Mouse (Mus musculus) spleen, postnatal 10 days (tissue): ENCODE results near the gene Cdk6.
A peak's percentile ranks its signal among the peaks of the same experiment; 100 is the strongest.
"Not testable (repeated sequence)": the region's sequence is repeated elsewhere in the genome, so short reads cannot be mapped to it uniquely, and the experiment has no call there.

ENCODE experiments used
- DNase-seq, 2 experiments: peaks; one replicate each; pipeline ENCODE4 v3.0.0; 2021 to 2022; ENCODE audit warnings: low spot score in 2 of 2

Gene Cdk6

DNA sequence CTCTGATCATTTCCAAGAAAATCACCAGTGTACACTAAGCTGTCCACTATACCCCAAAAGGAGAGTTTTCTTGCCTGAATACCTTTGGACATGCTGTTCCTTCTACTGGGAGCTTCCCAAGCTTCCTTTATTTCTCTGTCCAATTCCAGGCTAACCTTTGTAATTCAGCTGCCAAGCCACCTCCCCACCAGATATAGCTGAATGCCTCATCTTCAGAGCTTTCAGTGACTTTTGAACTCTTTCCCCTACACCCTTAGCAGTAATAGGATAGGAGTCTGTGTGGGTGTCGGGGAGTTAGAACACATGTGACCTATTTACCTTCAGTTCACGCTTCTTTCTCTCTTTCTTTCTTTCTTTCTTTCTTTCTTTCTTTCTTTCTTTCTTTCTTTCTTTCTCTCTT lies 34.9 kb downstream of the Cdk6 start:
- DNase-seq: no peak

DNA sequence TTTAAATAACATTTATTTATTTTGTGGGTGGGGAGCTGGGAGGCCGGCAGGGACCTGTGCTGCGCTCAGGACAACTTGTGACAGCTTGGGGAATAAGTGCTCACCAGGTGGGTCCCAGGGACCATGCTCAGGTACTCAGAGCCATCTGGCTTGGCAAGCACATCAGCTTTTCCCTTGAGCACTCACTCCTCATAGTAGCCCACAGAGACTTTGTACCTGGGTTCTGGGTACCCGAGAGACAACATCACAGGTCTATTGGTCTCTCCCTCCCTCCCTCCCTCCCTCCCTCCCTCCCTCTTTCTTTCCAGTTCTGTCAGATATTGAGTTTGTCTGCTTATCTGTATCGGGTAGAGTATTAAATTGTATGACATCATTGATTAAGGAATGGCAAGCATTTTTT lies 38.0 kb downstream of the Cdk6 start:
- no peak for DNase-seq

- DNase-seq: no peak
Measured at GRCm38 (mm10) chr5:3380692-3381233, 39.5 kb downstream of the Cdk6 start.

DNA sequence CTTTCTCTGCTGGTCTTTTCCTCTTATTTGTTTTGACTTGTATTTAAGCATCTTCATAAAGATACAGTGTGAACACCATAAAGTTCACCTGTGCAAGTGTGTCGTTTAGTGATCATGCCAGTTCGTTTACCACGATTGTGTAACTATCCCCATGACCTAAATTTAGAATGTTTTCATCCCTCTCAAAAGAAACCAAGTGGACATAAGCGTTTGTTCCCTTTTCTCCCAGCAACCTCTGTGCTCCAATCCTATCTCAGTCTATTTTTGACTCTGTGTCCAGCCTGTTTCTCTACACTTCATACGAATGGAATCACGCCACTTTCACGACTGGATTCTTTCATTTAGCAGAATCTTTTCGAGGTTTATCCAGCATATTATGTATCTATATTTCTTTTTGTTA lies 40.5 kb downstream of the Cdk6 start:
- DNase-seq: no peak

DNA sequence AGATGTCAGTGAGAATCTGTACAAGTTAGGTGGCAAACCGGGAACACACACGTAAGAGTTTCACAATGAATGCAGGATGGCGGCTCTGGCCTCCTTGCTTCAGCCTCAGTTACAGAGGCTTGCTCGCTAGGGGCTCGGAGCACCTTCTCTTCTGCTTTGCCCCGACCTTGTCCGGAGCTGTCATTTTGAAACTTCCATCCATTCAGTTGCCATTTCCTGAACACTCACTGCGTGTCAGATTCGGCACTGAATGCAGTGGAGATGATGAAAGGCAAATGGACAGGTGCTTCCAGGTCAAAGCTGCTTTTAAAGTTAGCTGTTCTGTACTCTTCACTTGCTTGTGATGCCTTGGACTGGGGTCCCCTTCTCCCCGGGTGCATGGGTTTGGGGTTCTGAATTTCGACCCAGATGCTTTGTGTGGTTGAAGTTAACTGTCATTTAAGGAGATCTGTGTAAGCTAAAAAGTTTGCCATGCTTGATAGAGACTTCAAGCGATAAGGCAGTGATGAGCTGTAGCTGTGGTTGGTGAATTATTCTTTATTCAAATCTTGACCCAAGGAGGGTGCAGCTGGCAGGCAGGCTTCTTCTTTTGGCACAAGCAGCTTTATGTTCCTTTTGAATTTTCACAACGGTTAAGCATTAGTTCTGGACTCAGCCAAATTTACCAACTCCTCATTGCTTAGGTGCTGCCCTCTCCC lies 41.2 kb downstream of the Cdk6 start:
- no peak for DNase-seq

GRCm38 (mm10) chr5:3383547-3383946 lies 42.3 kb downstream of the Cdk6 start:
- peak in 1 of 2 experiments; percentile 37 for DNase-seq

- DNase-seq: no peak
Measured at GRCm38 (mm10) chr5:3385078-3385477, 43.8 kb downstream of the Cdk6 start.

GRCm38 (mm10) chr5:3386021-3386730 lies 44.9 kb downstream of the Cdk6 start:
- DNase-seq: no peak

- no peak for DNase-seq
Measured at GRCm38 (mm10) chr5:3386731-3387087, 45.4 kb downstream of the Cdk6 start.

GRCm38 (mm10) chr5:3387138-3387537 lies 45.9 kb downstream of the Cdk6 start:
- DNase-seq: no peak

DNA sequence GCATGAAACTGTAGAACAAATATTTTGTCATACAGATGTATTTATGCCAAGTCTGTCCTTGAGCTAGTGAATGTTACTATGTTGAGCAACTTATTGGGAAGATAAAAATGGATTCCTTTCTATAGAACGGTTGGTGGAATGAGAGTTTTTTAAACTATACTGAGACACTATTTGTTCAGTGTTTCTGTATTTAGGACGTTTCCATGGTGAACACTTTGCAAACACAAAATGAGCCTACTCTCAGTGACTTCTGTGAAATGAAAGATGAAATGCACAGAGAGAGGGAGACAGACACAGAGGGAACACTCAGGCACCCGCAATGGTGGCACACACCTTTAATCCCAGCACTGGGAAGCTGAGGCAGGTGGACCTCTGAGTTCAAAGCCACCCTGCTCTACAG lies 51.6 kb downstream of the Cdk6 start:
- no peak for DNase-seq

- no peak for DNase-seq
Measured at GRCm38 (mm10) chr5:3394145-3394544, 52.9 kb downstream of the Cdk6 start.

DNA sequence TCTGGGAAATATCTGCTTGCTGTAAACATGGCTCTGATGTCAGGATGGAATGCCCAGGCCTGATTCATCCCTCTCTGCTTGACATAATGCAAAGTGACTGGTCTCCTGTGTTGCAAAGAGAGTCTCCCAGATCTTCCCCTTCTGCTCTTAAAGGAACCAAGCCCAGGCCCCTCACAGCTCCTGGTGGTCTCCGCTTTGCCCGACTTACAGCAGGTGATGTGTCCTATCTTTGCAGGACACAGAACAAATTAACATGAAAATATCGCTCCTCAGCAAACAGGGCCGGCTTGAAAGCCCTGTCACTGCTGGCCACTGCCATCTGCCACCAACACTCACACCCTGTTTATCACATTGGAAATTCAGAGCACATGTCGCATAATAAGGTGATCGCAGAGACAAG lies 53.7 kb downstream of the Cdk6 start:
- no peak for DNase-seq

DNA sequence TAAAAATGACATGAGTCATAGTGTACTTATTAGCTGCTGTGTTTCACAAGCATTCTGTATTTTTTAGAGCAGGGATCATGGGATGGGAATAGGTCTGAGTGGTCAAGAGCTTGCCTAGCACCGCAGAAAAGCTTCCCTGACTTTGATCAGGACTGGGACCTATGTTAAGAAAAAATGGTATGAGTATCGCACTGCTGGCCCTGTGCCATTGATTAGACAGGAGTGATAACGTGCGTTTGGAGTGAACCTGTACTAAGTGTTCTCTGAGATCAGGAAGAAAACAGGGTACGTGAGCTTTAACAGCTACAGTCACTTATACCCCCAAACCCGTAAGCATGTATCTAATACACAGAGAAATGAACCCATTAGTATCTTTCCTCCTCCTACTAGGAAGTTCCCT lies 54.9 kb downstream of the Cdk6 start:
- no peak for DNase-seq

GRCm38 (mm10) chr5:3396910-3397575 lies 55.8 kb downstream of the Cdk6 start:
- DNase-seq: no peak

DNA sequence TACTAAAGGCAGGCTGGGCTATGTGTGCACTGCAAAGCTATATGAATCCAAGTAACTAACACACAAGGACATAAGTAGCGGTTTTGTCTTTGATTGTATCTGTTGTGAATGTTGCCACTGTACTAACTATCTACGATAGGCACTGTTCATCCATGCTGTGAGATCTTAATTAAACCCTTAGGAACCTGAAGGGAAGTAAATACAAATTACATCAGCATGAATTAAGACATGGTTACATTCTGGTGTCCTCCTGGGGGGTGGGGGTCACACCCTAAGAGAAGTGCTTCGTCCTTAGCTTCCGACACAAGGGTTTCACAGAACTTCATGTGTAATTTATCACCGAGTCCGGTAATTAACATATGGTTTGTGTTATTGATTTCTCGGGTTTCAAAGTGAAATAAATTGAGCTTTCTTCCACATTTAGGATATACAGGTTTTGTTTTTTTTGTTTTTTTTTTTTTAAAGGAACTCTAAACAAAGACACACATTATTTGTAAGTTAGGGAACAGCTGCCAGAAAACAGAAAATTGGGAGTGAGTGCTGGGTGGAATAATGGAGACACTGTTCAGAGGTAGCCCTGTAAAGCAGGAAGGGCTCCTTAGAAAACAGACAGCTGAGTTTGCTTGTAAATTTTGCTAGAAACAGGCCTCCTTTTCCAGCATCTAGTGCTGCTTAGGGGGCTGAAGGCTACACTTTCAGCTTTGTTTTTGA lies 58.7 kb downstream of the Cdk6 start:
- no peak for DNase-seq

DNA sequence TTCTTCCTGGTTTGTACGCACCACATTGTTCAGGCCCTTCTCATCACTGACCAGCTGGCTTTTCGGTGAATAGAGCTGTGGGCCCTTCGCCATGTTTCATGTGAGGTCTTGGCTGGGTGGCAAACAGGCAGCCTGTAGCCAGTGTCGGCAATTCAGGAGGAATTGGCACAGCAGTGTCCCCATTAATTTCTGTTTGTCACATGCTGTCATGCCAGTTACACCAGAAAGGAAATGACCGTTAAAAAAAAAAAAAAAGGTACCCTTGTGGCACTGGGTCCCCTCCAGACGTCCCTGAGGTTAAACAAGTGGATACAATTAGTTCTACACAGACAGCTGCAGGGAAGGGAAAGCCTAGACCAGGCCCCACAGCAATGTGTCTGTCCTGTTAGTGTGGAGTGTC lies 63.8 kb downstream of the Cdk6 start:
- DNase-seq: no peak

DNA sequence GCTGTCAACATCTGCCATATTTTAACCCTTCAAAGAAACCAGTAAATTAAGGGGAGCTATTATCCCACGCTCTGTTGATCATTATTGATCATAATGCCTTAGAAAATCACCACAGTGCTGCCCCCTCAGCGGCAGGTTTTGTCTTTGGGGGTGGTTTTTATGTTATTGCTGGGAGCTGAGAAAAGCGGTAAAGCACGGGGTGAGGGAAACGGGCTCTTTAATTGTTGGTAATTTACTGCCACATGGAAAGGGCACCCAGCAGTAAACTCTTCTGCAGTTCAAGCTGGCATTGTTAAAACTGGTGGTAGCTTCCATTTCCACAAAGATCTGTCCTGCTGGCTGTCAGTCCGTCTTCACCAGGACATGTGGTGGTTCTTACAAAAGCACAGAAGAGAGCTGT lies 64.2 kb downstream of the Cdk6 start:
- no peak for DNase-seq

DNA sequence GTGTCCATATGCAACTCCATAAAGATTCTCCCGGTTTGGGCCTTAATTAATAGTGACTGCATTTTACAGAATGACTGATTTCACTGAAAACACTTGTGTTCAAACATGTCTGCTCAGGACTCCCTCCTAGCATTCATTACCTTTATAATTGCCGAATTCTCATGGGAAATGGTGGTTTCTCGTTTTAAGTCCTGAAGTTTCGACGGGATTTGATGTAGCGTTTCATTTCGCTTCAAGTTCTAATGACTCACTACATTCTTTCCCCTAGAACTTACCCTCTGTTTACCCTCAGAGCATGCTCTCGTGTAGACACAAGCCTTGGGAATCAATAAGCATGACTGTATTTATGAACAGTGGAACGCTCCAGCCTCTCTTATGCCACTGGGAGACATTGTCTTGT lies 66.6 kb downstream of the Cdk6 start:
- DNase-seq: no peak

- not testable (repeated sequence) for DNase-seq
Measured at GRCm38 (mm10) chr5:3418183-3418582, 76.9 kb downstream of the Cdk6 start.

- no peak for DNase-seq
Measured at GRCm38 (mm10) chr5:3420094-3420831, 79.0 kb downstream of the Cdk6 start.

GRCm38 (mm10) chr5:3420832-3421228 lies 79.5 kb downstream of the Cdk6 start:
- no peak for DNase-seq
